Mouse (Mus musculus): Measurements from ENCODE around the gene B4galnt3. TPM values are rescaled to one million over a fixed set of nuclear protein-coding genes. Genes with fewer than 3 reads are reported as not detected.
"Not testable (repeated sequence)": the region's sequence is repeated elsewhere in the genome, so short reads cannot be mapped to it uniquely, and the experiment has no call there.

Gene B4galnt3
- polyA plus RNA-seq, 1 experiment = 0.33 TPM

GRCm38 (mm10) chr6:120306859-120307594, 12.7 kb upstream of the B4galnt3 start:
- Histone ChIP-seq H3K79me2 (ENCODE audit: control insufficient read depth, insufficient read depth) (no peaks in the 10 kb centered on the region), H3ac (ENCODE audit: control insufficient read depth, insufficient read length, low read depth) (no peak overlapping the region), H3K79me3 (ENCODE audit: low read depth) (no peaks in the 10 kb centered on the region), H3K4me3 (ENCODE audit: insufficient read depth, poor library complexity, severe bottlenecking) (no peak overlapping the region), H3K36me3 (ENCODE audit: control insufficient read depth, insufficient read depth) (no peaks in the 10 kb centered on the region), H3K27me3 (ENCODE audit: control insufficient read depth, insufficient read depth, insufficient read length) (peaks cover 7% of the 10 kb centered on the region)
- no peak for TF ChIP-seq FOSL1 (IDR thresholded peaks at IDR 0.05; ENCODE audit: insufficient read depth, low read length, poor library complexity, severe bottlenecking)
- TF ChIP-seq MAX (IDR thresholded peaks at IDR 0.05) = no peak
- no peak for TF ChIP-seq MYOG (IDR thresholded peaks at IDR 0.05; ENCODE audit: control insufficient read depth, extremely low read depth, insufficient read length)
- TF ChIP-seq CTCF (IDR thresholded peaks at IDR 0.05; ENCODE audit: control insufficient read depth, insufficient read depth, insufficient read length) = no peak
- no peak for TF ChIP-seq CEBPB (IDR thresholded peaks at IDR 0.05; ENCODE audit: low read depth)
- no peak for TF ChIP-seq USF1 (IDR thresholded peaks at IDR 0.05; ENCODE audit: low read depth)
- no peak for TF ChIP-seq MYOD1 (IDR thresholded peaks at IDR 0.05; ENCODE audit: control insufficient read depth, insufficient read length, low read depth)

GRCm38 (mm10) chr6:120302755-120303316, 8.5 kb upstream of the B4galnt3 start:
- Histone ChIP-seq H3K4me3 (ENCODE audit: insufficient read depth, poor library complexity, severe bottlenecking) (no peak overlapping the region), H3K79me3 (ENCODE audit: low read depth) (no peaks in the 10 kb centered on the region), H3K79me2 (ENCODE audit: control insufficient read depth, insufficient read depth) (no peaks in the 10 kb centered on the region), H3K27me3 (ENCODE audit: control insufficient read depth, insufficient read depth, insufficient read length) (peaks cover 4% of the 10 kb centered on the region), H3K36me3 (ENCODE audit: control insufficient read depth, insufficient read depth) (no peaks in the 10 kb centered on the region), H3ac (ENCODE audit: control insufficient read depth, insufficient read length, low read depth) (no peak overlapping the region)
- TF ChIP-seq USF1 (IDR thresholded peaks at IDR 0.05; ENCODE audit: low read depth) (no peak), FOSL1 (IDR thresholded peaks at IDR 0.05; ENCODE audit: insufficient read depth, low read length, poor library complexity, severe bottlenecking) (no peak), CEBPB (IDR thresholded peaks at IDR 0.05; ENCODE audit: low read depth) (no peak), MYOD1 (IDR thresholded peaks at IDR 0.05; ENCODE audit: control insufficient read depth, insufficient read length, low read depth) (no peak), CTCF (IDR thresholded peaks at IDR 0.05; ENCODE audit: control insufficient read depth, insufficient read depth, insufficient read length) (no peak), MAX (IDR thresholded peaks at IDR 0.05) (no peak), MYOG (IDR thresholded peaks at IDR 0.05; ENCODE audit: control insufficient read depth, extremely low read depth, insufficient read length) (no peak)

DNA sequence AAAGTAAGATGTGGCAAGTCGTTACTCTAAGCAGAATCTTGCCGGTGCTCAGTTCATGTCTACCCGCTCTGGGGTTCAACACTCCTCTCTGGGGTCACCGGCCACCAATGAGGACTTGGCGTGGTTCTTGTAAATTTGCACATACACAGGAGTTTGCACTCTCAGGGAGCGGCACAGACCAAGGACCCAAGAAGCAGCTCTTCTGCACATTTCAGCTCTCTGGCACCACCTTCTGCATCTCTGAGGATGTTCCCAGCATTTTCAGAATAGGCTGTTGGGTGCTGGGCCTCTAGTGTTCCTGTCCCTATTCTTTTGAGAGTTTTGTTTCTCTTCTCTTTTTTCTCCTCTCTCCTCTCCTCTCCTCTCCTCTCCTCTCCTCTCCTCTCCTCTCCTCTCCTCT, 6.8 kb upstream of the B4galnt3 start:
- Histone ChIP-seq H3K79me3 (ENCODE audit: low read depth) (no peaks in the 10 kb centered on the region), H3K79me2 (ENCODE audit: control insufficient read depth, insufficient read depth) (no peaks in the 10 kb centered on the region), H3ac (ENCODE audit: control insufficient read depth, insufficient read length, low read depth) (no peak overlapping the region), H3K4me3 (ENCODE audit: insufficient read depth, poor library complexity, severe bottlenecking) (no peak overlapping the region), H3K27me3 (ENCODE audit: control insufficient read depth, insufficient read depth, insufficient read length) (peaks cover 4% of the 10 kb centered on the region), H3K36me3 (ENCODE audit: control insufficient read depth, insufficient read depth) (no peaks in the 10 kb centered on the region)
- TF ChIP-seq MAX (IDR thresholded peaks at IDR 0.05) (no peak), FOSL1 (IDR thresholded peaks at IDR 0.05; ENCODE audit: insufficient read depth, low read length, poor library complexity, severe bottlenecking) (no peak), MYOD1 (IDR thresholded peaks at IDR 0.05; ENCODE audit: control insufficient read depth, insufficient read length, low read depth) (no peak), MYOG (IDR thresholded peaks at IDR 0.05; ENCODE audit: control insufficient read depth, extremely low read depth, insufficient read length) (no peak), USF1 (IDR thresholded peaks at IDR 0.05; ENCODE audit: low read depth) (no peak), CTCF (IDR thresholded peaks at IDR 0.05; ENCODE audit: control insufficient read depth, insufficient read depth, insufficient read length) (peak; percentile 61), CEBPB (IDR thresholded peaks at IDR 0.05; ENCODE audit: low read depth) (no peak)

DNA sequence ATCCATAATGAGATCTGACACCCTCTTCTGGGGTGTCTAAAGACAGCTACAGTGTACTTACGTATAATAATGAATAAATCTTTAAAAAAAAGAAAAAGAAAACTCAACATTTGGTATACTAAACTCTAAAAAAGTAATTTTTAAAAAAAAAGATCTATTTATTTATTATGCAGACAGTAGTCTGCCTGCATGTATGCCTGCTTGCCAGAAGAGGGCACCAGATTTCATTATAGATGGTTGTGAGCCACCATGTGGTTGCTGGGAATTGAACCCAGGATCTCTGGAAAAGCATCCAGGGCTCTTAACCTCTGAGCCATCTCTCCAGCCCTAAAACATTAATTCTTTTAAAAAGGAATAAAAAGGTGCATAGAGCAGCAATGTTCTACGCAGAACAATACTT, 2.2 kb upstream of the B4galnt3 start:
- not testable (repeated sequence) for H3ac ChIP-seq (ENCODE audit: control insufficient read depth, insufficient read length, low read depth); H3K4me3 ChIP-seq (ENCODE audit: insufficient read depth, poor library complexity, severe bottlenecking); H3K79me2 ChIP-seq (ENCODE audit: control insufficient read depth, insufficient read depth); H3K79me3 ChIP-seq (ENCODE audit: low read depth); H3K36me3 ChIP-seq (ENCODE audit: control insufficient read depth, insufficient read depth)
- peaks cover 16% of the 10 kb centered on the region for H3K27me3 ChIP-seq (ENCODE audit: control insufficient read depth, insufficient read depth, insufficient read length)

GRCm38 (mm10) chr6:120294785-120295133, 400 bp upstream of the B4galnt3 start:
- H3ac ChIP-seq (ENCODE audit: control insufficient read depth, insufficient read length, low read depth) = peak overlapping the region; percentile 34
- no peak overlapping the region for H3K4me3 ChIP-seq (ENCODE audit: insufficient read depth, poor library complexity, severe bottlenecking)
- no peaks in the 10 kb centered on the region for H3K79me2 ChIP-seq (ENCODE audit: control insufficient read depth, insufficient read depth)
- H3K27me3 ChIP-seq (ENCODE audit: control insufficient read depth, insufficient read depth, insufficient read length) = peaks cover 18% of the 10 kb centered on the region
- no peaks in the 10 kb centered on the region for H3K36me3 ChIP-seq (ENCODE audit: control insufficient read depth, insufficient read depth)
- H3K79me3 ChIP-seq (ENCODE audit: low read depth) = no peaks in the 10 kb centered on the region
- TF ChIP-seq FOSL1 (IDR thresholded peaks at IDR 0.05; ENCODE audit: insufficient read depth, low read length, poor library complexity, severe bottlenecking) (no peak), MYOD1 (IDR thresholded peaks at IDR 0.05; ENCODE audit: control insufficient read depth, insufficient read length, low read depth) (no peak), CTCF (IDR thresholded peaks at IDR 0.05; ENCODE audit: control insufficient read depth, insufficient read depth, insufficient read length) (no peak), MYOG (IDR thresholded peaks at IDR 0.05; ENCODE audit: control insufficient read depth, extremely low read depth, insufficient read length) (no peak), USF1 (IDR thresholded peaks at IDR 0.05; ENCODE audit: low read depth) (no peak), CEBPB (IDR thresholded peaks at IDR 0.05; ENCODE audit: low read depth) (no peak), MAX (IDR thresholded peaks at IDR 0.05) (no peak)

Data from C2C12 (cell line).